Mouse (Mus musculus) G1E (cell line): ENCODE measurements around the gene Kcnip4.

Experiments used
- CTCF ChIP-seq: IDR thresholded peaks from 2 replicates; pipeline ENCODE4 v1.5.1; 2012; ENCODE audit warnings: low read depth, low read length, inconsistent platforms, mixed read lengths
- GATA1 ChIP-seq: IDR thresholded peaks from 2 replicates; pipeline ENCODE4 v1.6.1; 2012; ENCODE audit warnings: borderline replicate concordance, low read length, inconsistent platforms, mixed read lengths
- GATA2 ChIP-seq: IDR thresholded peaks from 2 replicates; pipeline ENCODE4 v1.6.1; 2012; ENCODE audit warnings: low read depth, low read length, inconsistent platforms, borderline replicate concordance

DNA sequence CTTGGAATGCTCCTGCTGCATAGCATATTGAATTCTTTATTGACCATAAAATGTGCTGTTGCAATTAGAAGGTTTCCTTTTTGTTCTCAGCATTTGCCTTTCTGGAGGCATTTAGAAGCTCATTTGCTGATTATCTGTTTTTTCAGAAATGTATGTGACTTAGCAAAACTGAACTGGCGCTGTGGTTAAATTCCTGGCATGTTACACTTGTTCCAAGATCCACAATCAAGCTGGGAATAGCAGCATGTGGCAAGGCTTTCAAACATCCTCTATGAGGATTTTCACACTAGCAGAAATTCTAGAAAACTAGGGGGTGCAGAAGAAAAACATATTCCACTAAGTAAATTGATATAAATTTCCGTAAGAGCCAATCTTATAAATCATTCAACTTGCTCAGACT is 187.5 kb downstream of the Kcnip4 start:
- TF ChIP-seq CTCF (no peak), GATA1 (no peak), GATA2 (no peak)
